Mouse (Mus musculus) G1E (cell line): ENCODE data around the gene Zbtb42. TPM values are rescaled to one million over a fixed set of nuclear protein-coding genes. Genes with fewer than 3 reads are reported as not detected.
A peak's percentile ranks its signal among the peaks of the same experiment; 100 is the strongest.

Experiments
- ATAC-seq: 2 replicates; pipeline ENCODE4 v1.8.0; 2016; ENCODE audit warnings: mild to moderate bottlenecking; ENCODE audit not compliant: insufficient number of reproducible peaks, poor library complexity, low FRiP score, severe bottlenecking; ENCODE audit errors: extremely low read depth
- DNase-seq: peaks from one replicate; pipeline ENCODE4 v3.0.0; 2012; ENCODE audit warnings: low spot score
- H3K27me3 ChIP-seq: 2 replicates; pipeline ENCODE4 v1.6.1; 2012; ENCODE audit warnings: mild to moderate bottlenecking, low read length, inconsistent platforms; ENCODE audit not compliant: insufficient read depth
- H3K36me3 ChIP-seq: replicated peaks from 2 replicates; pipeline ENCODE3; 2012; ENCODE audit warnings: mild to moderate bottlenecking, inconsistent platforms
- H3K4me1 ChIP-seq: 2 replicates; pipeline ENCODE4 v1.6.1; 2012; ENCODE audit warnings: low read depth, low read length, inconsistent platforms, mixed read lengths; ENCODE audit not compliant: insufficient read depth
- H3K4me3 ChIP-seq: 2 replicates; pipeline ENCODE4 v1.5.1; 2012; ENCODE audit warnings: low read depth, mild to moderate bottlenecking, inconsistent platforms, low read length, moderate library complexity, mixed read lengths
- H3K9me3 ChIP-seq: replicated peaks from 2 replicates; pipeline ENCODE4 v1.6.1; 2012; ENCODE audit warnings: inconsistent platforms
- CTCF ChIP-seq: IDR thresholded peaks from 2 replicates; pipeline ENCODE4 v1.5.1; 2012; ENCODE audit warnings: low read depth, low read length, inconsistent platforms, mixed read lengths
- GATA1 ChIP-seq: IDR thresholded peaks from 2 replicates; pipeline ENCODE4 v1.6.1; 2012; ENCODE audit warnings: borderline replicate concordance, low read length, inconsistent platforms, mixed read lengths
- GATA2 ChIP-seq: IDR thresholded peaks from 2 replicates; pipeline ENCODE4 v1.6.1; 2012; ENCODE audit warnings: low read depth, low read length, inconsistent platforms, borderline replicate concordance
- POLR2AphosphoS5 ChIP-seq: IDR thresholded peaks from 2 replicates; pipeline ENCODE4 v1.6.1; 2012; ENCODE audit warnings: low read depth, low read length, inconsistent platforms; ENCODE audit not compliant: insufficient replicate concordance
- TAL1 ChIP-seq: conservative IDR thresholded peaks from 2 replicates; pipeline ENCODE4 v1.6.1; 2012; ENCODE audit warnings: low read depth, low read length, inconsistent platforms, mixed read lengths
- polyA plus RNA-seq: library from polyadenylated mRNA; stranded (reverse); fragments of >175 nt; gene quantifications from 2 replicates; pipeline ENCODE4 v1.2.3, GENCODE M21; 2012
- total RNA-seq, 2 experiments: library from RNA; stranded (forward) in 1 of 2; stranded (reverse) in 1 of 2; fragments of 200-1000 nt in 1 of 2; fragments of >200 nt in 1 of 2; fragmentation: Nextera tagmentation in 1 of 2; gene quantifications; 2 replicates each; pipeline ENCODE4 v1.2.3; 2014 to 2017

The Zbtb42 gene
- total and polyA plus RNA-seq, 3 experiments = 0.33 to 0.98 (median 0.80) TPM

DNA sequence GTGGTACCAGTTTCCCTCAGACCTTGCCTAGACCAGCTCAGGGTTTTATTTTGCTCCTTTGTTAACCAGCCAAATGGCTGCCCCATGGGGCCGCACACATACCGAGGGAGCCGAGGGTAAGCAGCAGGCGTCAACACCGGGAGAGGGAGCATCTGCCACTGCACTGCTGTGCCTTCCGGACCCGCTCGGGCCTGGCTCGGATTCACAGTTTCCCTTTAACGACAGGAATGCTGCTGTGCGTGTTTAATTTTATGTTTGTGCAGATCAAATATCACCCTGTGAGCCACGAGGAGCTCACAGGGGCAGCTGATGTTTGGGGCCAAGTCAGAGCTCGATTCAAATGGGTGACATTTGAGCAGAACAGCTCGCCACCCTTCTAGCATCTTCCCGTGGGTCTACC is 21.9 kb downstream of the Zbtb42 start:
- peaks cover 58% of the 10 kb centered on the region for H3K27me3 ChIP-seq
- no peaks in the 10 kb centered on the region for H3K36me3 ChIP-seq
- no peak overlapping the region for H3K4me3 ChIP-seq
- TF ChIP-seq GATA2 = 0 out of 2 replicates have a peak, but pooled peaks have one; percentile 0
- no peak for TF ChIP-seq CTCF
- DNase-seq = no peak
- H3K4me1 ChIP-seq = no peaks in the 10 kb centered on the region
- ATAC-seq = no peak
- H3K9me3 ChIP-seq = no peaks in the 10 kb centered on the region

GRCm38 (mm10) chr12:112702374-112703320 is 24.0 kb downstream of the Zbtb42 start:
- H3K4me1 ChIP-seq = peaks cover 4% of the 10 kb centered on the region
- H3K4me3 ChIP-seq = no peak overlapping the region
- H3K36me3 ChIP-seq = no peaks in the 10 kb centered on the region
- no peak for ATAC-seq
- TF ChIP-seq GATA2 (no peak), CTCF (no peak), GATA1 (no peak), POLR2AphosphoS5 (no peak), TAL1 (no peak)
- H3K9me3 ChIP-seq = no peaks in the 10 kb centered on the region
- H3K27me3 ChIP-seq = peaks cover 61% of the 10 kb centered on the region
- no peak for DNase-seq

GRCm38 (mm10) chr12:112706704-112707572 is 28.3 kb downstream of the Zbtb42 start:
- peak; percentile 66; the same call in 1 of the 2 replicates for ATAC-seq
- Histone ChIP-seq H3K9me3 (no peaks in the 10 kb centered on the region), H3K4me1 (peaks cover 4% of the 10 kb centered on the region), H3K36me3 (no peaks in the 10 kb centered on the region), H3K4me3 (peak overlapping the region; percentile 34; the same call in 1 of the 2 replicates), H3K27me3 (peaks cover 44% of the 10 kb centered on the region)
- peak; percentile 89 for DNase-seq
- TF ChIP-seq CTCF = peak; percentile 100
- TF ChIP-seq POLR2AphosphoS5 = no peak

GRCm38 (mm10) chr12:112707573-112707869 is 28.9 kb downstream of the Zbtb42 start:
- TF ChIP-seq CTCF (no peak), GATA1 (no peak), TAL1 (no peak), POLR2AphosphoS5 (no peak), GATA2 (no peak)
- no peaks in the 10 kb centered on the region for H3K9me3 ChIP-seq
- H3K36me3 ChIP-seq = no peaks in the 10 kb centered on the region
- DNase-seq (no peak), ATAC-seq (no peak)
- H3K4me3 ChIP-seq = no peak overlapping the region
- H3K27me3 ChIP-seq = peaks cover 38% of the 10 kb centered on the region
- peaks cover 4% of the 10 kb centered on the region for H3K4me1 ChIP-seq

DNA sequence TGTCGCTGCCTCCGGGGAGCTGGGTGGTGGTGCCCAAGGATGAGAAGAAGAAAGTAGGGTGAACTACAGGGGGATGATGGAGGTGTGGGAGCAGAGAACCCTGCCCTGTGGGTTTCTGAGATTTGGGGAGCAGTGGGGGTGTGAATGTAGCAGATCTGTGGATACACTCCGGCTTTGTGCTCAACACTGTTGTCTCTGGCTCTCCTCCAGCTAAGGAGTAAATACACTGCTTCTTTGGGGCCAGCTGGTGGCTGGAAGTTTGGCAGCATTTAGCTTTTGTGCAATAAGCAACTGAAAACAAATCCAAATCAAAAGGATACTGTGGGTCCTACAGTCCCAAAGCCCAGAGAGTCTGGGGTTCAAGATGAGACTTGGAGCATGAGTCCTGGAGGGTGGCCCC is 35.4 kb downstream of the Zbtb42 start:
- DNase-seq (no peak), ATAC-seq (no peak)
- no peak overlapping the region for H3K4me3 ChIP-seq

GRCm38 (mm10) chr12:112717140-112717539 is 38.5 kb downstream of the Zbtb42 start:
- ATAC-seq (0 out of 2 replicates have a peak, but pooled peaks have one; percentile 50), DNase-seq (peak; percentile 43)
- no peak overlapping the region for H3K4me3 ChIP-seq
- H3K27me3 ChIP-seq = peaks cover 3% of the 10 kb centered on the region; the same call in 1 of the 2 replicates
- no peaks in the 10 kb centered on the region for H3K4me1 ChIP-seq
- H3K9me3 ChIP-seq = peaks cover 10% of the 10 kb centered on the region
- no peaks in the 10 kb centered on the region for H3K36me3 ChIP-seq
- TF ChIP-seq GATA1 (no peak), GATA2 (no peak), TAL1 (no peak), CTCF (peak; percentile 67), POLR2AphosphoS5 (no peak)

More for the DNA sequence above, 35.4 kb downstream of the Zbtb42 start:
- TF ChIP-seq GATA2 (no peak), POLR2AphosphoS5 (no peak), TAL1 (no peak), GATA1 (no peak), CTCF (no peak)
- H3K36me3 ChIP-seq = no peaks in the 10 kb centered on the region
- peaks cover 4% of the 10 kb centered on the region for H3K9me3 ChIP-seq
- peaks cover 7% of the 10 kb centered on the region; the same call in 1 of the 2 replicates for H3K27me3 ChIP-seq
- H3K4me1 ChIP-seq = no peaks in the 10 kb centered on the region
